Comparison of ENCODE assay signal across 14 mouse cellular contexts in genomic region chr7:66652216-66652615, GRCm38 (mm10). TPM values are rescaled to one million over a fixed set of nuclear protein-coding genes. Genes with fewer than 3 reads are reported as not detected.
DNase-seq lines count a peak whose midpoint lies in the region; ATAC-seq lines count a peak whose summit lies in the region.
"Had no signal": no experiment of that assay in that cellular context is flagged by ENCODE, and none has a peak within 500 bp of the region (broad histone marks: within the 10 kb centered on the region; RNA-seq: fewer than 3 reads in every experiment).

No protein-coding gene starts in this region.

- peak; percentile 75 for ATAC-seq in megakaryocyte, adult 5-6 weeks (ENCODE audit: poor library complexity, severe bottlenecking)
- no peak for ATAC-seq in monocyte, adult 5-6 weeks (replicated peaks; ENCODE audit: insufficient number of reproducible peaks, low FRiP score, low TSS enrichment, poor library complexity, severe bottlenecking)
- ATAC-seq: midbrain, embryonic 15.5 days had no signal

- DNase-seq in CD8-positive naive resting alpha-beta T cell, adult 2 months (ENCODE audit: low read depth in 2 of 2, low spot score in 2 of 2): peak; percentile 8 to 16
- DNase-seq in R1 (ENCODE audit: low read depth, low spot score): peak; percentile 65
- peak; percentile 19 to 25 for DNase-seq in thymus, postnatal 10 days (ENCODE audit: low spot score in 2 of 2)
- no peak for DNase-seq in gastrocnemius, postnatal 36 days
- no peak for DNase-seq in Muller cell, postnatal 12 days (ENCODE audit: inconsistent ontology term)
- DNase-seq in left cerebral cortex, adult 9 months (ENCODE audit: low spot score in 2 of 2): no peak
- DNase-seq: gastrocnemius, postnatal 25 days; kidney, adult 2 months; kidney, postnatal 4 days; lung, postnatal 14 days; right cerebral cortex, postnatal 4 days had no signal

- intact Hi-C loops in gastrocnemius, postnatal 36 days (cut with DNase I): no loop called here

RNA-seq across cellular contexts. Expression of gene Asb7, which starts 37.2 kb away (rescaled TPM):
- total RNA-seq in megakaryocyte, adult 5-6 weeks (2015): 15.5 and 21.5 TPM in 2 replicates
- total RNA-seq in megakaryocyte, adult 5-6 weeks (2017): 11.8 and 17.8 TPM in 2 replicates
- total RNA-seq in gastrocnemius, postnatal 36 days (2021): 1 to 10 TPM; 7.8 to 8.2 TPM
- 7.5 to 8.3 TPM (median 8.3 TPM) in 3 replicates for total RNA-seq in monocyte, adult 5-6 weeks (2017)

RNA-seq across cellular contexts. Expression of gene Lins1, which starts 37.5 kb away (rescaled TPM):
- 8.1 and 11.3 TPM in 2 replicates for total RNA-seq in megakaryocyte, adult 5-6 weeks (2015)
- total RNA-seq in megakaryocyte, adult 5-6 weeks (2017): 8.0 and 18.1 TPM in 2 replicates
- 1 to 10 TPM; 3.5 to 5.1 TPM for total RNA-seq in gastrocnemius, postnatal 36 days (2021)
- total RNA-seq in monocyte, adult 5-6 weeks (2017): 8.2 to 11.9 TPM (median 9.5 TPM) in 3 replicates

Comparison
In these comparisons a context has a peak if more than half of its experiments do, and no peak if none do; other contexts are left out.
1. DNase-seq: peak in CD8-positive naive resting alpha-beta T cell, adult 2 months (2 of 2), R1 (single experiment) and thymus, postnatal 10 days (2 of 2); none in gastrocnemius, postnatal 36 days (0 of 2), Muller cell, postnatal 12 days (single experiment) and left cerebral cortex, adult 9 months (0 of 2).